Mouse (Mus musculus) bone marrow macrophage, adult 2 months (primary cell): Measurements from ENCODE around the gene Tmem25.

Experiments
- CTCF ChIP-seq: IDR thresholded peaks from 2 replicates; pipeline ENCODE4 v1.5.1; 2012; ENCODE audit warnings: low read depth, mild to moderate bottlenecking, low read length, moderate library complexity
- POLR2A ChIP-seq: IDR thresholded peaks from 2 replicates; pipeline ENCODE4 v1.6.1; 2012; ENCODE audit warnings: mild to moderate bottlenecking, low read depth, low read length, borderline replicate concordance

DNA sequence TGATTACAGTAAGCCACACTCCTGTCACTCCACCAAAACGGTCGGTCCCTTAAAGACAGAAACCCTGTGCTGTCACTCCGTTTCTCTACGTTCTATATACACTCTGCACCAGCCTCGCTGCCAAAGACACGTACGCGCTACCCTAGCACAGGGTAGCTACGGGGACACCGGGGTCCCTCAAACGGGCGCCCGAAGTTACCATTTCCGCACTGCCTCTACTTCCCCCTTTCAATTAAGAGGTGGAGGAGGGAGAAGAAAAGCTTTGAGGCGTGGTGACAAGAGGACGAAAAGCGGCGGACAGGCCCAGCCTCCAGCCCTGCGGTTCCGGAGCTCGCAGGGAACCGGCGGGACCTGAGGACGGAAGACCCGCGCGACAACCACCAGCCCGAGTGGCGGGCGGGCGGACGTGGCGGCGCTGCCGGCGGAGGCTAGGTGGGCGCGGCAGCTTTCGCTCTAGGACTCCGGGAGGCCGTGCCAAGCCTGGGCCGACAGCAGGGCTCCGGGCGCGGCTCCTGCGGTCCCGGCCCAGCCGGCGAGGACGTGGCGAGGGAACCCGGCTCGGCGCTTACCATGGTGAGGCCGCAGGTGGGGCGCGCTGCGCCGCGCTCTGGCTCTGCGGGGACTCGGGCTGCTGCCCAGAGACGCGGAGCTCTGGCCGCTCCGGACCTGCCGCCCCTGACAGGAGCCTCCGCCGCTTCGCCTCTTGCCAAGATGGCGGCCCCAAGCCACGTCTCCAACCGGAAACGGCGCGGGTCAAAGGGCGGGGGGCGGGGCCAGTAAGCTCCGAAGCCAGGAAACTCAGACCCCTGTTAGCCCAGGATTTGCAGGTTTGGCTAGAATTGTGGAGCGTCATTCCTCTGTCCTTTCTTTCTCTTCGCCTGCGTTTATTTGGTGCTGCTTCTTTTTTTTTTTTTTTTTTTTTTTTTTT, 31.7 kb downstream of the Tmem25 start, which contains the start of the genes Arcn1 and Ift46:
- TF ChIP-seq CTCF (no peak), POLR2A (no peak)
